Mouse (Mus musculus) embryonic facial prominence, embryonic 13.5 days (tissue): ENCODE results near the gene Ddx25. TPM values are rescaled to one million over a fixed set of nuclear protein-coding genes. Genes with fewer than 3 reads are reported as not detected.

Experiments
- ATAC-seq: fragments of 200-750 bp; cut with Nextera tagmentation; 2 replicates; pipeline ENCODE4 v1.8.0; 2017; ENCODE audit warnings: low read depth; ENCODE audit not compliant: insufficient number of reproducible peaks, insufficient read depth, low FRiP score, low TSS enrichment
- H3K27ac ChIP-seq: fragments of 300-500 bp; sonication (generic); 2 replicates; pipeline ENCODE4 v1.5.1; 2015; ENCODE audit warnings: moderate library complexity, mild to moderate bottlenecking, inconsistent platforms
- H3K27me3 ChIP-seq: fragments of 300-500 bp; sonication (generic); 2 replicates; pipeline ENCODE4 v1.6.1; 2015; ENCODE audit warnings: mild to moderate bottlenecking, inconsistent platforms
- H3K36me3 ChIP-seq: fragments of 300-500 bp; sonication (generic); 2 replicates; pipeline ENCODE4 v1.6.1; 2015; ENCODE audit warnings: mild to moderate bottlenecking, inconsistent platforms
- H3K4me1 ChIP-seq: fragments of 300-500 bp; sonication (generic); 2 replicates; pipeline ENCODE4 v1.6.1; 2015; ENCODE audit warnings: inconsistent platforms
- H3K4me2 ChIP-seq: fragments of 300-500 bp; sonication (generic); 2 replicates; pipeline ENCODE4 v1.6.1; 2015; ENCODE audit warnings: moderate library complexity, mild to moderate bottlenecking, inconsistent platforms
- H3K4me3 ChIP-seq: fragments of 300-500 bp; sonication (generic); 2 replicates; pipeline ENCODE4 v1.5.1; 2015; ENCODE audit warnings: mild to moderate bottlenecking, inconsistent platforms
- H3K9ac ChIP-seq: fragments of 300-500 bp; sonication (generic); 2 replicates; pipeline ENCODE4 v1.6.1; 2015; ENCODE audit warnings: mild to moderate bottlenecking, inconsistent platforms
- H3K9me3 ChIP-seq: fragments of 300-500 bp; sonication (generic); 2 replicates; pipeline ENCODE4 v1.6.1; 2016; ENCODE audit warnings: inconsistent platforms
- WGBS: fragments of 180-500 bp; shearing (Covaris S2); methylation state at CpG from one replicate; pipeline ENCODE4 v1.1.7; 2015; ENCODE audit warnings: mixed read lengths; 5-methylcytosine and 5-hydroxymethylcytosine counted together
- polyA plus RNA-seq: library from polyadenylated mRNA; unstranded; fragments of >200 nt; fragmentation: Nextera tagmentation; extraction: Ambion mirVana; gene quantifications from 2 replicates; pipeline ENCODE4 v1.2.1, GENCODE M21; 2015

The Ddx25 gene
- polyA plus RNA-seq, 1 experiment from 2014 or later = 4.6 TPM

GRCm38 (mm10) chr9:35518169-35518568 lies 40.2 kb downstream of the Ddx25 start, which contains the start of gene Gm1113:
Gene Gm1113 (minus strand): TSS chr9:35518269.
- Histone ChIP-seq H3K4me3 (no peak within 1 kb of the TSS), H3K9ac (no peak within 1 kb of the TSS), H3K4me2 (no peak within 1 kb of the TSS), H3K27ac (no peak within 1 kb of the TSS), H3K27me3 (no peaks in the 10 kb centered on the region), H3K9me3 (no peaks in the 10 kb centered on the region), H3K36me3 (no peaks in the 10 kb centered on the region), H3K4me1 (peaks cover 9% of the 10 kb centered on the region)
- no peak for ATAC-seq
- WGBS = 83% methylated on average over 3 of the region's 3 CpGs

GRCm38 (mm10) chr9:35516711-35517110 lies 41.6 kb downstream of the Ddx25 start:
- no peak overlapping the region for H3K4me2 ChIP-seq
- no peaks in the 10 kb centered on the region for H3K36me3 ChIP-seq
- no peak overlapping the region for H3K9ac ChIP-seq
- peaks cover 6% of the 10 kb centered on the region for H3K4me1 ChIP-seq
- H3K27ac ChIP-seq = no peak overlapping the region
- no peak overlapping the region for H3K4me3 ChIP-seq
- peaks cover 2% of the 10 kb centered on the region; the same call in 1 of the 2 replicates for H3K27me3 ChIP-seq
- WGBS = 94% methylated on average over 16 of the region's 16 CpGs
- no peaks in the 10 kb centered on the region for H3K9me3 ChIP-seq
- ATAC-seq = no peak

GRCm38 (mm10) chr9:35516182-35516581 lies 42.1 kb downstream of the Ddx25 start:
- H3K4me1 ChIP-seq = peaks cover 2% of the 10 kb centered on the region; the same call in 1 of the 2 replicates
- H3K4me3 ChIP-seq = no peak overlapping the region
- no peaks in the 10 kb centered on the region for H3K36me3 ChIP-seq
- no peak for ATAC-seq
- WGBS = 88% methylated on average over 5 of the region's 5 CpGs
- H3K9me3 ChIP-seq = no peaks in the 10 kb centered on the region
- no peak overlapping the region for H3K4me2 ChIP-seq
- H3K27ac ChIP-seq = no peak overlapping the region
- no peak overlapping the region for H3K9ac ChIP-seq
- peaks cover 2% of the 10 kb centered on the region; the same call in 1 of the 2 replicates for H3K27me3 ChIP-seq

- no peak for ATAC-seq
- H3K4me3 ChIP-seq = no peak overlapping the region
- H3K27me3 ChIP-seq = peaks cover 2% of the 10 kb centered on the region; the same call in 1 of the 2 replicates
- H3K4me1 ChIP-seq = no peaks in the 10 kb centered on the region
- 89% methylated on average over 4 of the region's 4 CpGs for WGBS
- no peaks in the 10 kb centered on the region for H3K36me3 ChIP-seq
- H3K9me3 ChIP-seq = no peaks in the 10 kb centered on the region
- H3K9ac ChIP-seq = no peak overlapping the region
- H3K4me2 ChIP-seq = no peak overlapping the region
- no peak overlapping the region for H3K27ac ChIP-seq
Measured at GRCm38 (mm10) chr9:35513900-35514299, 44.4 kb downstream of the Ddx25 start.

GRCm38 (mm10) chr9:35508234-35508633 lies 50.1 kb downstream of the Ddx25 start:
- H3K36me3 ChIP-seq = peaks cover 27% of the 10 kb centered on the region
- H3K9ac ChIP-seq = no peak overlapping the region
- H3K9me3 ChIP-seq = no peaks in the 10 kb centered on the region
- no peak overlapping the region for H3K4me2 ChIP-seq
- peak; percentile 69; the same call in 1 of the 2 replicates for ATAC-seq
- 29% methylated on average over 8 of the region's 8 CpGs for WGBS
- H3K4me1 ChIP-seq = peaks cover 14% of the 10 kb centered on the region
- peak overlapping the region; percentile 77 for H3K27ac ChIP-seq
- peaks cover 2% of the 10 kb centered on the region; the same call in 1 of the 2 replicates for H3K27me3 ChIP-seq
- H3K4me3 ChIP-seq = no peak overlapping the region

- Histone ChIP-seq H3K4me2 (no peak overlapping the region), H3K4me3 (no peak overlapping the region), H3K27ac (no peak overlapping the region), H3K9ac (no peak overlapping the region), H3K4me1 (peaks cover 4% of the 10 kb centered on the region), H3K9me3 (no peaks in the 10 kb centered on the region), H3K27me3 (no peaks in the 10 kb centered on the region), H3K36me3 (peaks cover 65% of the 10 kb centered on the region)
- 89% methylated on average over 10 of the region's 10 CpGs for WGBS
- no peak for ATAC-seq
Measured at GRCm38 (mm10) chr9:35502361-35503000, 55.8 kb downstream of the Ddx25 start.

GRCm38 (mm10) chr9:35499946-35500345 lies 58.4 kb downstream of the Ddx25 start:
- H3K4me3 ChIP-seq = no peak overlapping the region
- H3K27ac ChIP-seq = no peak overlapping the region
- no peak overlapping the region for H3K9ac ChIP-seq
- 82% methylated on average over 6 of the region's 6 CpGs for whole genome bisulfite sequencing
- H3K27me3 ChIP-seq = no peaks in the 10 kb centered on the region
- H3K4me1 ChIP-seq = peaks cover 11% of the 10 kb centered on the region
- peaks cover 57% of the 10 kb centered on the region for H3K36me3 ChIP-seq
- ATAC-seq = no peak
- no peaks in the 10 kb centered on the region for H3K9me3 ChIP-seq
- no peak overlapping the region for H3K4me2 ChIP-seq

- Histone ChIP-seq H3K4me2 (no peak overlapping the region), H3K27me3 (no peaks in the 10 kb centered on the region), H3K4me1 (peaks cover 27% of the 10 kb centered on the region), H3K36me3 (peaks cover 45% of the 10 kb centered on the region), H3K27ac (peak overlapping the region; percentile 40; the same call in 1 of the 2 replicates), H3K4me3 (no peak overlapping the region), H3K9me3 (no peaks in the 10 kb centered on the region), H3K9ac (no peak overlapping the region)
- WGBS = 52% methylated on average over 3 of the region's 3 CpGs
- ATAC-seq = no peak
Measured at GRCm38 (mm10) chr9:35495471-35495870, 62.9 kb downstream of the Ddx25 start.

- ATAC-seq = no peak
- H3K4me1 ChIP-seq = peaks cover 27% of the 10 kb centered on the region
- H3K4me2 ChIP-seq = no peak overlapping the region
- WGBS = 20% methylated on average over 4 of the region's 4 CpGs
- no peaks in the 10 kb centered on the region for H3K9me3 ChIP-seq
- peaks cover 39% of the 10 kb centered on the region for H3K36me3 ChIP-seq
- no peaks in the 10 kb centered on the region for H3K27me3 ChIP-seq
- H3K27ac ChIP-seq = no peak overlapping the region; the same call in 1 of the 2 replicates
- H3K4me3 ChIP-seq = no peak overlapping the region
- no peak overlapping the region for H3K9ac ChIP-seq
Measured at GRCm38 (mm10) chr9:35494937-35495336, 63.4 kb downstream of the Ddx25 start.

GRCm38 (mm10) chr9:35493733-35494092 lies 64.6 kb downstream of the Ddx25 start:
- Histone ChIP-seq H3K27me3 (no peaks in the 10 kb centered on the region), H3K4me1 (peaks cover 27% of the 10 kb centered on the region), H3K4me2 (no peak overlapping the region), H3K27ac (no peak overlapping the region), H3K9me3 (no peaks in the 10 kb centered on the region), H3K36me3 (peaks cover 45% of the 10 kb centered on the region), H3K4me3 (no peak overlapping the region), H3K9ac (no peak overlapping the region)
- WGBS = 57% methylated on average over 4 of the region's 4 CpGs
- no peak for ATAC-seq

- H3K9me3 ChIP-seq = no peaks in the 10 kb centered on the region
- no peak overlapping the region for H3K27ac ChIP-seq
- H3K9ac ChIP-seq = no peak overlapping the region
- no peaks in the 10 kb centered on the region for H3K27me3 ChIP-seq
- peaks cover 45% of the 10 kb centered on the region for H3K36me3 ChIP-seq
- H3K4me3 ChIP-seq = no peak overlapping the region
- peaks cover 27% of the 10 kb centered on the region for H3K4me1 ChIP-seq
- WGBS = 32% methylated on average over 7 of the region's 7 CpGs
- ATAC-seq = no peak
- no peak overlapping the region for H3K4me2 ChIP-seq
Measured at GRCm38 (mm10) chr9:35493033-35493732, 65.1 kb downstream of the Ddx25 start.
